Mouse (Mus musculus) right cerebral cortex, postnatal 14 days (tissue): ENCODE data around the gene Dnaja3.

ENCODE experiments used
- DNase-seq: peaks from one replicate; pipeline ENCODE4 v3.0.0; 2022

The Dnaja3 gene

DNA sequence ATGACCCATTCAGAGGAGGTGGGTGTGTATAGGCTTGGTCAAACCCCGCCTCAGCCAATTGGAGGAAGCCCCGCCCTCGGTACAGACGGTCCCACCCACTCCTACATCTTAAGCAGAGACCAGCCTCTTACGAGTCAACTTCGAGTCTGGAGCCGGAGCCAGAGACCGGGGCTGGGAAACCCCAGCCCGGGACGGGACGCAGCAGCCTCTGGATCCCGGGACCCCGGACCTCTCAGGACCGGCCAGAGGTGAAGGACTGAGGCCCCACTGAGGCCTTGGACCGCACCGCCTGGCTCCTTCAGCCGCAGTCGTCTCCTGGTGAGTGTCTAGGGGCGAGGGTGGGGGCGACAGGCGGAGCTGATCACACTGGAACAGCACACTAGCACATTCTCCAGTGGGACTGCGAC is at the start of gene Dnaja3, which contains the start of gene Vasn:
Dnaja3 (plus strand) TSS at position 159 of the 407 bp plus-strand sequence.
Vasn (plus strand) TSS at position 111 of the 407 bp plus-strand sequence.
- DNase-seq: peak; percentile 66

DNA sequence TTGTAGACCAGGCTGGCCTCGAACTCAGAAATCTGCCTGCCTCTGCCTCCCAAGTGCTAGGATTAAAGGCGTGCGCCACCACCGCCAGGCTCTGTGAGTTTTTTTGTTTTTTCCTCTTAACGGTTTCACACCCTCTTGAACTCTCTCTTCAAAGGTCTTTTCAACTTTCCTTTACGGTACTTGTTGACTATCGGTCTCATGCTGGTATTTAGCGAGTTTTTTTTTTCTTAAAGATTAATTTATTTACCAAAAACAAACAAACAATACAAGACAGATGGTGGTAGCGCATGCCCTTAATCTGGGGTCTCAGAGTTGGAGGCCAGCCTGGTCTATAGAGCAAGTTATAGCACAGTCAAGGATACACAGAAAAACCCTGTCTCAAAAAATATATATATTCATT is 49.6 kb upstream of the Dnaja3 start:
- DNase-seq: no peak

DNA sequence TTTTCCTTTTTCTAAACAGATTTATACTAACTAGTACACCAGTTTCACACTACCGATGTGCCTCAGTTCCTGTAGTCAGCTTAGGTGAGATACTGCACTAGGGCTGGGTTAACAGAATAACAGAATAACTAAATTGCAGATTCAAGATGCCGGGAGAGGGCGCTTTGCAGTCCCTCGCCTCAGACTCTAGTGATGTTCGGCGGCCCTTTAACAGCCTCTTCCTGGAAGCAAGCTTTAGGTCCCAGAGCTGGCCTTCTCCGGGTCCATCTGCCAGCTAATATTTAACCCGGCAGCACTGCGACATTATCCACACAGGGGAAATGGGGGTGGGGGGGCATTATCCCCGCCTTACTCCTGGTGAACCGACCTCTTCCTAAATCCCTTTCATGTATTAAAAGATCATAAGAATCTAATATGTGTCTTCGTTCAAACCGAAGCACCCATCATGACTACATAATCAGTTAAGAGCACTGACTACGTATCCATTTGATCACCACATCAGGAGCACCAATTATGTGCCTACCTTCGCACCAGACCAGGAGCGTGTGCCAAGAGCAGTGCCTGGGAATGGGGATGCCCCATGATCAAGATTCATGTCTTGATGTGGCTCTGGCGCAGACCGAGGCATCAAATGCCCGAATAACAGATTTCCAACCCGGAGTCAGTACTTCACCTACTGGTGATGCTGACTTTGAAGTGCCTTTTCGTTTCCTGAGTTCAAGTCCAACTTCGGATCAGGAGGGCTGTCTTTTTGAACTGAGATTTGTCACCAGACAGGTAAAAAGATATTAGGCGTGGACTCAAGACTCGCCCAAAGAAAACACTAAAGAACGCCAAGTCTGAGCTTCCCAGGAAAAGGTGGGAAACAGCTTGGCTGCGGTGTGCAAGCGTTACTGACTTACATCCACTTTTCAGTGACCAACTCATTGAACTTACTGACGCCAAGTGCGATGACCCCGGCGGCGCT is 46.6 kb upstream of the Dnaja3 start:
- peak; percentile 56 for DNase-seq

GRCm38 (mm10) chr16:4593971-4594813 is 45.6 kb upstream of the Dnaja3 start, which contains the start of gene Glis2:
TSS of gene Glis2 (plus strand) at chr16:4594713.
- DNase-seq: peak; percentile 62

- DNase-seq: peak; percentile 41
These were observed 44.8 kb upstream of the Dnaja3 start for GRCm38 (mm10) chr16:4594814-4595526.

GRCm38 (mm10) chr16:4595527-4595963 is 44.2 kb upstream of the Dnaja3 start:
- peak; percentile 47 for DNase-seq

DNA sequence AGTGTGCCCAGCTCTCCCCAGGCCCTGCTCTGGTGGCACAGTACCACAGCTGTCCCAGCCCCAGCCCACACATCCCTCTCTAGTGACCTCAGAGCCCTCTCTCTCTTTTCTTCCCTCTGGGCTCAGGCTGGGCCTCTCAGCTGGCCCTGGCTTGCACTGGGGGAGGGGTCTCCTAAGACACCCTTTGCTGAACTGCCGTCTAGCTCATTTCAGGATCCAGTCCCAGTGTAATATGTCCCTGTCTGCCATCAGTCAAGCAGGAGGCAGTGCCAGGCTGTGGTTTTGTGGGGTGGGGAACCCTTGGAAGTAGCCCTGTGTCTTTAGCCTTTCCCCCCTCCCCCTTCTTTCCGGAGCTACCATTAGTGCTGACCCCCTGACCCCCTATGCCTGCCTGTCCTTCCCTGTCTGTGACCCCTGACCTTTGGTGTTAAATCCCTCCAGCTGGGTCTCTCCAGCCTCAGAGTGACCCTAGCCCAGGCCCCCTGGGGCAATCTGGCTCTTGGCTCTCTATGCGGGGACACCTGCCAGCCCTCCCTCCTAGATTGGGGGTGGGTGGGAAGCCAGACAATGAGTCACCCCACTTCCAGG is 43.6 kb upstream of the Dnaja3 start:
- DNase-seq: no peak

GRCm38 (mm10) chr16:4596836-4597235 is 43.0 kb upstream of the Dnaja3 start:
- no peak for DNase-seq

- no peak for DNase-seq
These were observed 42.5 kb upstream of the Dnaja3 start for GRCm38 (mm10) chr16:4597296-4597695.

GRCm38 (mm10) chr16:4598041-4598440 is 41.7 kb upstream of the Dnaja3 start:
- DNase-seq: no peak

- no peak for DNase-seq
These were observed 40.8 kb upstream of the Dnaja3 start for GRCm38 (mm10) chr16:4598891-4599543.

GRCm38 (mm10) chr16:4599616-4600015 is 40.2 kb upstream of the Dnaja3 start:
- DNase-seq: no peak

- DNase-seq: no peak
These were observed 39.0 kb upstream of the Dnaja3 start for GRCm38 (mm10) chr16:4600701-4601310.

GRCm38 (mm10) chr16:4602189-4602588 is 37.6 kb upstream of the Dnaja3 start:
- no peak for DNase-seq

DNA sequence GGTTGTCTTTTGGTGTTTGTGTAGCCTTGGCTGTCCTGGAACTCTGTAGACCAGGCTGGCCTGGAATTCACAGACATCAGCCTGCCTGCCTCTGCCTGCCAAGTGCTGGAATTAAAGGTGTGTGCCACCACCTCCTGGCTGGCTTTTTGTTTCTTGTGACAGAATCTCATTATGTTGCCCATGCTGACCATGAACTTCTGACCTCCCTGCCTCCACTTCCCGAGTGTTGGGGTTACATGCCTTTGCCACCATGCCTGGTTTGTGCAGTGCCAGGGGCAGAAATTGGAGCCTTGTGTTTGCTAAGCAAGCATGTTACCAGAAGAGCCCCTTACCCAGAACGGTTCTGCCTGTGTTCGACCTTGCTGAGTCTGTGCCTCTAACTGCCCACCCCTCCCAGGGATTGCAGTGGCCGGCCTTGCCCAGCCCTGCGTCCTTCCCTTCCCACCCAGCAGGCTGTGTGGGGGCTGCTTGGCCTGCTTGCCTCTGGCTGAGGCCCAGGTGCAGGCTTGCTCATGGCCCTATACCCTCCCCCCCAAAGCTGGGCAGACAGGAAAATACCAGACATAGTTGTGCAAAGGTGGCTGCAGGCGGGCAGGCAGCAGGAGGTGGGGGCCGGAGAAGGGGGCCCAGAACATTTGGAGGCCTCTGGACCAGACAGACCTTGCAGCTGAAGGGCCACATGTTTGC is 36.9 kb upstream of the Dnaja3 start:
- no peak for DNase-seq

- DNase-seq: no peak
These were observed 36.3 kb upstream of the Dnaja3 start for GRCm38 (mm10) chr16:4603453-4603837.

DNA sequence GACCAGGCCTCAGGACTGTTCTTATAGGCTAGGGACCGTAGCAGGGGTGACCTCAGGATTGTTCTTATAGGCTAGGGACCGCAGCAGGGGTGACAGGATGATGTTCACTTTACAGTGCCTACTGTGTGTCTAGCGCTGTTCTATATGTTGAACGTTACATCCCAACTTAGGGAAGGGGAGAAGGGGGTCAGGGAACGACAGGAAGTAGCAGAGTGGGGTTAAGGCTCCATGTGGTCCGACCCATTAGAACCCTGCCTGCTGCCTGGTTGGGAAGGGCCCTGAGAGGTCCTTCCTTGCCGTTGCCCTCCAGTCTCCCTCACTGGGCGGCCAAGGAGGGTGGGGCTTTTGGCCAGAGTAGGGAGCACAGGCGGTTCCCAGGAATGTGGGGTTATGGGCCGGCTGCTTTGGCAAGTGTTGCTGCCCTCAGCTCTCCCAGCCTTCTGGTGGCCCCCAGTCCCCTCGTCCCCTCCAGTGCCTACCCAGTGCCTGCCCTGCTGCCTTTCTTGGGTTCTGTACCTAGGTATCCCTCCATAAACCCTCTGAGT is 35.4 kb upstream of the Dnaja3 start:
- DNase-seq: no peak

DNA sequence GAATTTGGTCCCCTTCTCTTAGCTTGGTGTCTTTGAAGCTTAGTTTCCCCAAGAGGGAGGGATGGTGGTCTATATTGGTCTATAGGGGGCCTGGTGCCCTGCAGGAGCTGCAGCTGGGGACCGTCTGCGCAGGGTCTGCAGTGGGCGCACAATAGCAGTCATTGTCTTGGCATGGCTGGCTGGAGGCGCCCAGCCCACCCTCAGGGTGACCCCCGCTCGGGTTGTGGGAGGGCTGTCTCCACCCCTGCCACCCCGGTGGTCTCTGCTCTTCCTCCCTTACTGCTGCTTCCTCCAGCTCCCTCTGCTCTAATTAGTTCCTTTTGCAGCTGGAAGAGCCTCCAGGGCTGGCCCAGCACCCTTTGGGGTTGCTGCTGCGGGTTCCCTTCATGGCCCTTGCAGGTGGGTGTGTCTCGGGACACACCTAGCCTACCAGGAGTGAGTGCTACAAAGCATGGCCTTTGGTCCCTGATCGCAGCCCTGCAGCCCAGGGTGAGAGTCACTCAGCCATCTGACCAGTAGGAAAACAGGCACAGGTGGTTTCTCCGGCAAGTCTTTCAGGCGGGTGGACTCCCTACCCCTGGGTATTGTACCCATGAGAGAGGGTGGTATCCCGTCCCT is 34.2 kb upstream of the Dnaja3 start:
- DNase-seq: no peak

- peak; percentile 42 for DNase-seq
These were observed 33.2 kb upstream of the Dnaja3 start for GRCm38 (mm10) chr16:4606431-4607084.
